Mouse (Mus musculus) urinary bladder, adult 18-20 months (tissue): ENCODE data around the gene Adamts20.

ENCODE experiments used
- DNase-seq, 2 experiments: peaks; one replicate each; pipeline ENCODE4 v3.0.0; 2022; ENCODE audit warnings: low spot score in 2 of 2, mixed read lengths in 2 of 2

Gene Adamts20

DNA sequence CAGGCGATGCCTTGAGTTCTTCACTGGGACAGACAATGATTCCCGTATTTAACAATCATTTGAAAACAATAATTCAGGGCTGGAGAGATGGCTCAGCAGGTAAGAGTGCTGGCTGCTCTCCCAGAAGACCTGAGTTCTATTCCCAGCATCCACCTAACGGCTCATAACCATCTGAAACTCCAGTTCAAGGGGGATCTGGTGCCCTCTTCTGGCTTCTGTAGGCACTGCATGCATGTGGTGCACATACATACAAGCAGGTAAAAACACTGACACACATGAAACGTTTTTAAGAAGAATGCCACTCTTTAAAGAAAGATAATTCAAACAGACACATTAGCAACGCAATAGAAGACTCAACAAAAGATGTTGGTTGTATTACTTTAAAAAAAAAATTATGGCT lies 120.9 kb downstream of the Adamts20 start:
- DNase-seq = no peak

DNA sequence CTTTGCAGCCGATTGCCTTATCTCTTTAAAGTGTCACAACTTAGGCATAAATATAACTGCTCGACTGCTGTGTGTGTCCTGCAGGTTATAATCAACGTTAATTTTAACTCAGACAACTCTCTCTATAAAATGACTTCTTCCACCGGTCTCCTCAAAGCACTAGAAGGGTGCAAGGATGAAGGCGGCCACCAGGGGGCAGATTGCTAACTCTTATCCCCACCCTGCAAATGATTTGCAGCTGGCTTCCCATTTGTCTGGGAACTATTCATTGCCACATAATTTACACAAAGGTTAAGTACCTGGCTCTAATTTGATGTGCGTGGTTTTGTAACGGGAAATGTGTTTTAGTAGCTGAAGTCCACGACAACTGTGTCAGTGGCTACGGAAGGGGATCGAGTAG lies 122.9 kb downstream of the Adamts20 start:
- peak; percentile 41 to 59 for DNase-seq

DNA sequence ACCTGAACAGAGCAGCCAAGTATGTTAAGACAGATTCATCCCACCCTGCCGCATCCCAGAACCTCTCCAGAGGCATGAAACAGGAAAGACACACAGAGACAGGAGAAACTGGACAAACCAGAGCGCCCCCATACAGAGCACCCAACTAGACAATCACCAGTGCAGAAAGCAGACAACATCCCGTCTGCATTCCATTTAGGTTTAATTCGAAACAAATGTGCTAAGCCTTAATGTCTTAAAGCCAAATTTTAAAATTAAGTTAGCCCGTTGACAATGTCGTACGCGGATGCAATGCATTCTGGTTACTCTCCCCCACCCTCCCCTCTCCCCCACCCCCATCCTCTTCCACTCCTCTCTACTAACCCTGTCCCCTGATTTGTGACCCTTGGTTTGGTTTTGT lies 126.2 kb downstream of the Adamts20 start:
- no peak for DNase-seq

DNA sequence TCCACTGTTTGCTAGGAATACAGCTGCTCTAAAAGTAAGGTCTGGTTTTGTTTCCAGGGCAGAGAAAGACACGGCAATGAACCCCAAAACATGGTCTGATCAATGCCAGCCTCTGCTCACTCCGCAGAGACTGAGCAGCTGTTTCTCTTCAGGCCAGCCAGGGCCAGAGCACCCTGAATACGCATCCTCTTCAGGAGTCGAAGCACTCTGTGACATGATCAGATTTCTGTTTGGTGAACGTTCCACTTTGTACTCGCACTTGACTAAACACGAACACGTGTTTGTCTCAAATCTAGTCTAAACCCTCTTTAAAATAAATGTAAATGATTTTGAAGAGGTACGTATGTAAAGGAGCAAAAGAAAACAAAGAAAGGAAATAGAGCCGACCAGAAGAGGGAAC lies 130.6 kb downstream of the Adamts20 start:
- no peak for DNase-seq

DNA sequence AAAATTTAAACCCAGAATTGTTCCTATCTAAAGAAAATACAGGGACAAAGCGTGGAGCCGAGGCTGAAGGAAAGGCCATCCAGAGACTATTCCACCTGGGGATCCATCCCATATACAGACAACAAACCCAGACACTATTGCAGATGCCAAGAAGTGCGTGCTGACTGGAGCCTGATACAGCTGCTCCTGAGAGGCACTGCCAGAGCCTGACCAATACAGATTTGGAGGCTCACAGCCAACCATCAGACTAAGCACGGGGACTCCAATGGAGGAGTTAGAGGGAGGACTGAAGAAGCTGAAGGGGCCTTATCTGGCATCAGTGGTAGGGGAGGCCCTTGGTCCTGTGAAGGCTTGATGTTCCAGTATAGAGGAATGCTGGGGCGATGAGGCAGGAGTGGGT lies 138.6 kb downstream of the Adamts20 start:
- no peak for DNase-seq

DNA sequence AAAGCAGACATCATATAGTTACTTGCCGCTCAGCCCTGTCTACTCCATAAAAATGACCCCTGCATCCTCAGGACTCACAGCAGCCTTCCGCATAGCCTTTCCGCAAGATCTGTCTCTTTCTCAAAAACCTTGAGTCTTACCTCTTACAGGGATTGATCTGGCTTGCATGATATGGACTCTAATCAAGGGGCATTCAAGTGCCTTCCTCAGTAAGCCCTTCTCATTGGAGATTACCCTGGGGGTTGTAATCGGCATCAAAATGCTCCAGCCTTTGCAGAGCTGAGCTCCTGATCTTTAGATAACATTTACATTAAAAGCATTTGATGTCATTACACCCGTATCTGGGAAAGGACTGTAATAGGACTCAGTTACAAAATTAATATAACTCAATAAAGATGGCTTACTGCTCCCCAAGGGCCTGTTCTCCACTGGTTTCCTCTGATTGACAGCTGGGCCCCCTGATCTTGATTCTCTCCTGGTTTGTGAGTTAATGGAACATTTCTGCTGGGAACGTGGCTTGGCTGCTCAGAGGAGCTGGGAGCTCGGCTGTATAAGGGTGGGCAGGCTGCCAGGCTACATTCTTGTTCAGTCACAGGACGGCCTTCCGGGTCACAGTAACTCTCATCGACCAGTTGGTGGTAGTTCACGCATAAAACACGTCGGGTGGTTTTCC lies 139.6 kb downstream of the Adamts20 start:
- DNase-seq = no peak

DNA sequence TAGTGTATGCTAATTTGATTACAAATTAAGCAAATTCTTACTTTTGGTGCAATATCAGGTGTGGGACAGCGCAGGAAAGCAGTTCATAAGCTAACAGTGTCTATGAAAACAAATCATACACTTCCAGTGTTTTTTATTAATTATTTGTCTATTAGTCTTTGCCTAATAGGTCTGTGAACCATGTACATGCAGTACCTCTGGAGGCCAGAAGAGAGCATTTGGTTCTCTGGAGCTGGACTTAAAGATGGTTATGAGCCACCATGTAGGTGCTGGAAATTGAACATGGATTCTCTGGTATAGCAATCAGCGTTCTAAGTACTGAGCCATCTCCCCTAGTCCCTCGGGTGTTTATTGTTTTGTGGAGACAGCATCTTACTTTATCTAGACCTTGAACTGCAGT lies 149.0 kb downstream of the Adamts20 start:
- DNase-seq = no peak

DNA sequence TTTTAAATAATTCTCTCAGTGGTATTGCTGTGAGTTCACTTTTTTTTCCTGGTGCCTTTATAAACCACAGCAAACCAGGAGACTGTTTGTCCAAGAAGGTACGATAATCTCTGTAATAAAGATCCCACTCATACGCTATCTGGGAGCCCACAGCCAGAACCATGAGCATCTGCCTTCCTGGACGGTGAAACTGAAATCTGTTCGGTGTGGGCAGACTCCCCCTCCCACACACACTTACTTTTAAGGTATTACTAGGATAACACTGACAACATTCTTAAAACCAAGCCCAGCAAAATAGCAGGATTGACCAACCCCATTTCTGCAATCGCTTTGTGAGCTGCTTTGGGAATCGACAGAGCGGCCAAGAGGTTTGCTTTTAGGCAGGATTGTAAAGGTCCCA lies 155.5 kb downstream of the Adamts20 start:
- no peak for DNase-seq

DNA sequence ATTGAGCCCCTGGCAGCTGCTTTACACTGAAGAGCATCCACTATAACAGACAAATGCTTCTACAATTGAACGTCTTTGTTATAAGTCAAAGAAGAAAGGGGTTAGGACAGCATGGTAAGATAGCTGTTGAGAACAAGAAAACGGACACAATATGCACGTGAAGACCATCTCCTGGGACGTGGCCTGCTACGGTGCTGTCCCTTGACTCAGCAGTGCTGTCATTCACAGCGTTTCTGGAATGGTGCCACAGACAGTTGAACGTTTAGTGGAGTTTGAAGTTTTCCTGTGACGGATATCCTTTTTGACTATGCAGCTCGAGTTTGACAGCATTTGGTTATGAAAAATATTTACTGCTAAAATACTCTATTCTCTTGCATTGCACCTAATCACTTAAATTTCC lies 157.3 kb downstream of the Adamts20 start:
- no peak for DNase-seq

DNA sequence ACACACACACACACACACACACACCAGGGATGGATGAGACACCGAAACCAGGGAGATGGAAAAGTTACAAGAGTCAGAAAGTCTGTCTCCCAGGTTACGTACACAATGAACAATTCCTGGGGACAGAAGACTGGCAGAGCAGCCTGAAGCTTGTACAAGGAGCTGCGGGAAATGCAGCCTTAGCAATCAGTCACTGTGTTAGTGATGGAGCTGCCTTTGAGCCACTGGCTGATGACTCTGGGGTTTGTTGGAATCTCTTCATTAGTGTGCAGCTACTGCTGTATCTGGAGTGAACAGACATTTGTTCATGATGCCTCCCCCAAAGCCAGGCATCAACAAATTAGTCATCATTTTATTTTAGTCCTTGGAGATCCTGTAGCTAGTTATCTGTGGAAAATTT lies 162.1 kb downstream of the Adamts20 start:
- no peak for DNase-seq

DNA sequence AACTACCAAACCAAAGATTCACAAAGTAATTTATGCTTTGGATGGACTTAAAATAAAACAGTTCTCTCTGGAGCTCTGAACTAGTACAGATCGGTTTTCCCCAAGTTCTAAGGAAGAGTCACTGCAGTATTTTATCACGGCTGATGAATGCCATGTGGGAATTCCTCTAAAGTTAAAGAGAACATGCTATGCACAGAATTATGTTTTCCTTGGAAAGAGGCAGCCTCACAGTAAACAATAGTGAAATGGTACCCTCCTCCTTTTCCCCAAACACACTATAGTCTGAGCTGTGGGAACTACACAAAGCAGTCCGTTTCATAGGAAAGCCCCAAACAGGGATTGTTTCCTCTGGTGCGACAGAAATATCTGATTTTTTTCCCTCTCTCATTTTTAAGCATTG lies 171.1 kb downstream of the Adamts20 start:
- no peak for DNase-seq

DNA sequence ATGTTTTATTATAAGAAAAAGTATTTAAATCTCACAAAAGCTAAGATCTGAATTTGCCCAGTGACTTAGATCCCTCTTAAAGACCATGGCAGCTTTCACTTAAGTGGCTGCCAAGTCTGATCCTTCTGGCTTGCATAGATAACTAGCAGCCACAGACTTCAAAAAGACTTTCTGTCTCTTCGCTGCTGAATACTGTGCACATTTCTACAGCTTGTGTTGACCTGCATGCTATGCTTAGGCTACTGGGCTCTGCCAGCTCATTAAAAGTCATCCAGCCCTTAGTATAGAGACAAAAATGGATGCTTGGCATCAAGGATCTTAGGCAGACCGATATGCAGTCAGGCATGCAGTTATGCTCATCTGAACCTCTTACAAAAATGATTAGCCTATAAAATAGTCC lies 177.2 kb downstream of the Adamts20 start:
- no peak for DNase-seq

DNA sequence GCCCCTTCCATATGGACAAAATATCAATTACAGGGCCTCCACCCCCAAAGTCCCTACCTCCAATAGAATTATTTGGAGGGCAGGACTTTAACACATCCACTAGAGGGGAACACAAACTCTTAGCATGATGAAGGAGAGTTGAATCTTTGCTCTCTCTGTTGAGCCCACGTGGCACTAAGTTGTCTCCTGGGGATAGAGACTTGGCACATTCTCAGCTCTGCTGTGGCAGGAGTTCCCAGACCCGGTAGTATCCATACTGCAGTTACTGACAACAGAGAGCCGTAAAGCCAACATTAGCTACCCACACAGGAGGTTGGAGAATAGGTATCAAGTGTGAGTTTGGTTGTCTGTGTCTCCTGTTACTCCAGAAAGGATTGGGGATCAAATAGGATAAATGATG lies 177.7 kb downstream of the Adamts20 start:
- no peak for DNase-seq

DNA sequence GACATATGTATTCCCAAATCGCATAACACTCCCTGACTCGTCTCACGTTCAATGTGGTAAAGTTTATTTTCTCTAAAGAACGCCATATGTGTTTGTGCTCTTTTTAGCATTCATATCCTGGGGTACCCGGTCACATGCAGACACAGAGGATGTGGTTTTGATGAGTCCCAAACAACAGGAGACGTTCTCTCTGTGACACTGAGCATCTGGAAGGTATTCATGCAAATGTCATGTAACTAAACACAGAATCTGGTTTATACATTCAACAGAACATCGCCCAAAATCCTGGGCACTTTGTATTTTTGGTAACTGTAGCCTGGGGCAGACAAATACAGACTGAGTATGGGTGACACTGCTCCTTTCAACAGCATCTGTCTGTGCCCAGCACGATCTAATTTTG lies 188.8 kb downstream of the Adamts20 start:
- DNase-seq = no peak

DNA sequence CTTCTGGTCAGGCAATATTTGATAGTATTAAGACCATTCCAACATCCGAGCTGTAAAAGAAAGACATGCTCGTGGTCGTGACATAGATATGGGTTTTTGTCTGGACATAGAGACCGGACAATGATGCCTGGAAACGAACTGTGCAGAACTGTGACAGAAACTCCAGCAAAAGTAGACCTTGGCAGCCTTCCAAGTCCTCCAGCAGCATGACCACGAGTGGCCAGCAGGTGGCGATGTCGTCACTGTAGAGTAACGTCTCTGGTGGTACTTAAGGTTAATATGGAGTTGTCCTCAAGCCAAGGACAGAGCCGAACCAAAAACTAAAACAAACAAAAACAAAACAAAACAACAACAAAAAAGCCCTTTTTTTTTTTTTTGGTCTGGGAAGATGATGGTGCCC lies 199.6 kb downstream of the Adamts20 start:
- DNase-seq = peak; percentile 50 to 81

DNA sequence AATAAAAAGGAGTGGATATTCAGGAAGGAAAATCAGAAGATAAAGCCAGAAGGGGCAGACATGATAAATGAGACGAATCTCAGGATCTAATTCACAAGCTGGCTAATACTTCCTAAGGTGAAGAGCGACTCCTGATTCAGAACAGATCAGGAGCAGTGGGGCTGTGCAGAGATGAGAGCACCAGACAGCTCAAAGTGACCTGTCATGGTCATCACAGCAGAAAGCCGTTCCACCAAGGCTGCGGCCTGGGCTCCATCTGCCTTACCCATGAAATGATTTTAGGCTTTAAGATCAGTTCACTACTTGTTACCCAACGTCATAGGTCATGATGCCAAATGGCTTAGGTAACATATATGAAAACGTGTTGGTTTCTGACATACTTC lies 200.7 kb downstream of the Adamts20 start:
- DNase-seq = no peak

DNA sequence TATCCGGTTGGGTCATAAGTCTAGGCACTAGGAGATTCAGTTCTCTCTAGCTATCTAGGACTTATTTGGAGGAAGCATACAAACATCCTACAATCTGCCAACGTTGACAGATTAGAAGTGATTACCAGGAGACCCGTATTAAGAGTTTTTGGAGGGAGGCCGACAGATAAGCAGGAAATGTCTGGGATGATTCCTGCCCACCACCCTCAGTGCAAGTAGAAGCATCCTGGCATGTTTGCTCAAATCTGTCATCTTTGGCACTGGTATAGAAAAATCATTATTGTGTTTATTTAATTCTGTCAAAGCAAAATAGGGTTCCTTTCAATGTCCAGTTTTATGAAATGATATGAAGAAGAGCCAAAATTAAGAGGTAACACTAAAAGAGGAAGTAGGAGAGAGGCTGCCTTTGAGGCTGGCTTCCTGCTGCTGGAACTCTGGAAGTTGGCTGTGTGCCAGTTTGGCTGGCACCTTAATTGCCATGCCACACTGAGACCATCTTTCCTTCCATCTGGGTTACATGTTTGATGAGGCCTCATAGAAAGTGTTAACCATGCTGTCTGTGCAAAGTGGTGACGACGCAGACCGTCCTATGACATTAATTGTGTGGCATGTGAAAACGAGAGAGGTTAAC lies 201.2 kb downstream of the Adamts20 start:
- DNase-seq = no peak

DNA sequence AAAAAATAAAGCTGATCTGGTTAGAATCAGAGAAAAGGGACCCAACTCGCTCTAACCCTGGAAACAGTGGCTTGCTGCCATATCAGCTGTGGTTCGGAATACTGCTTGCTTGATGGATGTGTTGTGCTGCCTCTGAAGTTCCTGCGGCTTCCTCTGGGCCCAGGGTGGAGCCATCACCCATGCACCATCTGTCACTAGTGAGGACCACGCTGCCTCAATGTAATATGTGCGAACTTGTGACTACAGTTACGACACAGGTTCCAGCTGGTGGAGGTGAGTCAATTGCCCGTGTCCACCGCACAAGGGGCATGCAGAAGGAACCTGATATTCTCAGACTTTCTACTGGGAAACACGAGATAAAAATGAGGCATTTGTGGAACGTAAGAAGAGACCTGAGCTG lies 202.0 kb downstream of the Adamts20 start:
- no peak for DNase-seq

DNA sequence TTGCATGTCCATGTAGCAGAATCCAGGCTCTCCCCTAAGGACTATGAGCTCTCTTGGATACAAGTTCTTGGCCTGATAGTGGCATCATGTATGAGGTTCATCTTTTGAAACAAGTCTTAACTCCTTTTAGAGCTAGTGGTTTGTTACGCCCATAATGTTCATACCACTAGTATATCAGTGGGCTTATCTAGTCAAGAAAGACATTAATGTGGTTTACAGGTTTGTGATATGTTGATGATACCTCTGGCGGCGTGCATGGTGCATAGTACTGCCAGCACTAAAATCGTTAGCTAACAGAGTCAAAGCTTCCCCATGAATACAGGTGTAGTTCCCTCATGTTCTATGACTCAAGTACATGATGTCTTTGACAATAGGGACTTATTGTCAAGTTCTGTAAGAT lies 205.7 kb downstream of the Adamts20 start:
- DNase-seq = no peak

DNA sequence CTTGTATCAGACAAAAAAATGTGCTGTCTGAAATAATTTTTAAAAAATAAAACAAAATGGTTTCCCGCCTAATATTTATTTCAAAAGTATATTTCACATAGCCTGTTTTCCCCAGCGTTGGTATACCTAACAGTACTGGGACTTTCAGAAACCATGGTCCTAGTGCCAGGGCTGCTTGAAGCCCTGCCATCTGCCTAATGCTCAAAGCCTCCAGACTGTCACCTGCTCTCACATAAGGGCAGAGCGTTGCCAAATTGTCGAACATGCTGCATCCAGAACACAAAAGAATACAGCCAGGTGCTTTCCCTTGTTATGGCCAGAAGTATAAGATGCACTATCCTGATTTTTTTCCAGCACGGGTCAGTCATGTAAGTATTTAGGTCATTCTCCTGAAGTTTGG lies 209.7 kb downstream of the Adamts20 start:
- DNase-seq = no peak

DNA sequence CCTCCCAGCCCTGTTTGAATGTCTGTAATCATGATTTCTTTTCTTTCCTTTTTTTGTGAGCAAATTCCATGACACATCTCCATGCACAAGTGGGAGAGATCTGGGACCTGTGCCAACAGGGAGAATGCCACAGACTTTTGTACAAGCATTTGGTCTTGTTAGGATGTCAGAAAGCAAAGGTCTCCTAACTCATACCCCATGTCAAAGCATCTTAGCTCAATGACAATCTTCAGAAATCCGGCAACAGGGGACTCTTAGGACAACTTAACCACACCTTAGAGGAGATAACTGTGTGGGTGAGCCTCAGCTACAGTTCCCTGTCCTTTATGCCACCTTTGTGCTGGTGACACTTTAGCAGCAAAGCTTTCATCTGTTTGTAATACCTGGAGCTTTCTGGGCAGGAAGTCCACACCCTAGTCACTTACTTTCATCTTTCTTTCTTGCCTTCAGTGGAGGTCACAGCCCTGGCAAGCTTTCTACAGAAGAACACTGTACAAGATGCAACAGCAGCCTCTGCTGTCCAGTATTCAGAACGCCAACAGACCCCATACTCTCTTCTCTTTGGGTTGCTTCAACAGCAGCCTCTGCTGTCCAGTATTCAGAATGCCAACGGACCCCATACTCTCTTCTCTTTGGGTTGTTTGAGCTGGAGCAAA lies 210.2 kb downstream of the Adamts20 start:
- no peak for DNase-seq

DNA sequence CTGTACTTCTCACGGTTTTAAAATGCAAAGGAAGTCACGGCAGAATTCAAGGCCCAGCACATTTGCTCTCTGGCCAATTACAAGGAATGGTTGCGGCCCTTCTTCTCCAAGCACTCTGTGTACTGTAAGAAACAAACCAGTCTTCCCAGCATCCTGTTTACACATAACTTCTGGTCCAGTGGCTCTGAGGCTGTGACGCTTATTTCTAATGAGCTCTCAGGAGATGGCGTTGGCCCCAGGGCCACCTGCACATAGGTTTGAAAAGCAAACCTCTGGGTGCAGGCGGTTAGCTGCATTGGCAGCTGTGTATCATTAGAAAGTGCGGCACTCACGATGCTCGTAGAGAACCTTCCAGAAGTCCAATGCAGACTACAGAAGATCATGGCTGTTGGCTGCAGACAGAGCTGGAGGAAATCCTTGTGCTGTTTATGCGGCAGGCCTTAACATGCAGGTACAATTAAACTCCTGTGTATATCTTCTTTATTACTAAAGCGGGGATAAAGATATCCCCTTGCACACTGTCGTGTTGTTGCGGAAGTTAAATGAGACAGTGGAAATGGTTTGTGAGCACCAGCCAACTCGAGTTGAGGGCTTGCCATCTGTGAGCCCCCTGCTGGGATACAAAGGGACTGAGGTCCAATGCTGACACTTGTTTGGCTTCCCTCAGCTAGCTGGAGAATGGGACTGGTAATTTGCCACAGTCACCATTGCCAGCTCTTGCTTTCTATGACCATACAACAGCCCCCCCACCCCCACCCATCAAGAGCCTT lies 210.9 kb downstream of the Adamts20 start:
- no peak for DNase-seq
